Mouse (Mus musculus) stomach, postnatal 0 days (tissue): Measurements from ENCODE around the gene Zswim1.
A peak's percentile ranks its signal among the peaks of the same experiment; 100 is the strongest.

Experiments used
- CTCF ChIP-seq: IDR thresholded peaks from 2 replicates; pipeline ENCODE4 v1.5.1; 2016; ENCODE audit warnings: antibody characterized with exemption, low read depth, mild to moderate bottlenecking, moderate library complexity
- EP300 ChIP-seq: optimal IDR thresholded peaks from 2 replicates; pipeline ENCODE3; 2016; ENCODE audit warnings: antibody characterized with exemption

DNA sequence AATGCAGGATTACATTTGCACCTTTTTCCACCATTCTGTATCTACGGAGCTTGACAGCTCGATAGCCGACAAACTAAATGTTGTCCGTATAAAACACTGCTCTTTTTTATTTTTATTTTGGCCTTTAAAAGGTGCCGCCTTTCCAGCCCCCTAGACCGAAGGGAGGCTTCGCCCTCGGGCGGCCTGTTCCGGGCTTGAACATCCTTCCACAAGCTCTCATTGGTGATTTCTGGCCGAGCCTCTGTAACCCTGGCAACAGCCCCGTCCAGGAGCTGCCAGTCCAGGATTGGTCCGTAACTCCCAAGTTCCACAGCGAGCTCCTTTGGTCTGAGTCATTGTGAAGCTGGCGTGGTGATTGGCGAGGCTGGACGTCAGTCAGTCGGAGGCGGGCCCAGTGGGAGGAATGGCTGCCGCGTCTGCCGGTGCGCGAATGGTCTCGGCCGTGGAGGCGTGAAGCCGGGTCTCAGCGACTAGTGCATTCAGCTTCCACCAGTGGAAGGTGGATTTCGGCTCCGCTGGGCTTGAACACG lies at the start of gene Zswim1:
- TF ChIP-seq EP300 = no peak
- TF ChIP-seq CTCF = peak; percentile 18
